Mouse (Mus musculus): Measurements from ENCODE around the gene Slc35e3. TPM values are rescaled to one million over a fixed set of nuclear protein-coding genes. Genes with fewer than 3 reads are reported as not detected.

Gene Slc35e3
- 12.5 and 13.4 TPM in 2 replicates for polyA plus RNA-seq (2012; rRNA removed; ENCODE audit: low replicate concordance)

GRCm38 (mm10) chr10:117746297-117746883, at the start of gene Slc35e3:
Gene Slc35e3 (minus strand): TSS chr10:117746365.

GRCm38 (mm10) chr10:117792141-117793091, 46.3 kb upstream of the Slc35e3 start, which contains the start of gene Nup107:
Gene Nup107 (minus strand): TSS chr10:117792705.

DNA sequence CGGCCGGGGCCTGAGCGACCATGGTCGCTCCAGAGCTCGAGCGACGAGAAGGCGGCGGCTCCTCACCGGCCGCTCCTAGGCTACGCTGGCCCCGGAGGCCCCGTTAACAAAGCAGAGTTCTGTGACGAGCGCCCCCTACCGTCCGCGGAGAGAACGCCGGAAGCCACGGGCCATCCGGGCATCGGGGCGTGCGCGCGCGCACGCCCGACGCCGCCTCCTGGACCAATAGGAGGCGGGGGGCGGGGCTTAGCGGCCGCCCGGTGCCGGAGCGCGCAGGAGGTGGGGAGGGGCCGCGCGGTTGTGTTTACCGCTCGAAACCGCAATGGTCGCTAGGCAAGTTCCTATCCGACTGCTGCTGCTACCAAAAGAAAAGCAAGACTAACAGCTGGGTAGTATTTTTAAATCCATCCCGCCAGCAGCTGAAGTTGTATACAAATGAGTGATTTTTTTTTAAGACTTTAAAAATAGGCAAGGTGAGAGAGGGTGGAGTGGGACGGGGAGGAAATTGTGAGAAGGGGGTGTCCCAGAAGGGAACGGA, 35.5 kb downstream of the Slc35e3 start, which contains the start of gene Mdm2:
Mdm2 (minus strand) TSS at position 155 of the 538 bp plus-strand sequence.

Other genes starting within 250 kb of the Slc35e3 start
- 4.4 and 5.5 TPM in 2 replicates for gene Cpm, start 116.9 kb downstream of the Slc35e3 start, polyA plus RNA-seq (2012; rRNA removed; ENCODE audit: low replicate concordance)
- gene Mdm2, start 35.6 kb downstream of the Slc35e3 start, polyA plus RNA-seq (2012; rRNA removed; ENCODE audit: low replicate concordance): 23.4 and 48.7 TPM in 2 replicates
- 3.9 and 7.4 TPM in 2 replicates for gene Nup107, start 46.3 kb upstream of the Slc35e3 start, polyA plus RNA-seq (2012; rRNA removed; ENCODE audit: low replicate concordance)
- gene Rap1b, start 99.7 kb upstream of the Slc35e3 start, polyA plus RNA-seq (2012; rRNA removed; ENCODE audit: low replicate concordance): 26.2 and 52.9 TPM in 2 replicates

Measured in mammary gland, adult 2 months (tissue).